Mouse (Mus musculus) intestine, embryonic 16.5 days (tissue): ENCODE measurements at regions not wholly inside any gene's neighbourhood (a gene's known extent, or its start where the extent isn't known, plus 50 kb on each side); places are given as distances from the start of the nearest gene placed in this dataset.

Source experiments
- ATAC-seq: fragments of 200-750 bp; cut with Nextera tagmentation; 2 replicates; pipeline ENCODE4 v1.8.0; 2017; ENCODE audit warnings: moderate TSS enrichment, moderate library complexity
- H3K27ac ChIP-seq: fragments of 300-500 bp; sonication (generic); 2 replicates; pipeline ENCODE4 v1.5.1; 2014; ENCODE audit warnings: mild to moderate bottlenecking, low read length
- H3K27me3 ChIP-seq: fragments of 300-500 bp; sonication (generic); replicated peaks from 2 replicates; pipeline ENCODE4 v1.6.1; 2014; ENCODE audit warnings: low read length, control low read depth, mixed read lengths; ENCODE audit not compliant: control insufficient read depth, insufficient read depth
- H3K36me3 ChIP-seq: fragments of 300-500 bp; sonication (generic); 2 replicates; pipeline ENCODE4 v1.6.1; 2014; ENCODE audit warnings: low read length, control low read depth; ENCODE audit not compliant: control insufficient read depth, insufficient read depth
- H3K4me1 ChIP-seq: fragments of 300-500 bp; sonication (generic); 2 replicates; pipeline ENCODE4 v1.6.1; 2014; ENCODE audit warnings: low read length, control low read depth, mixed read lengths; ENCODE audit not compliant: control insufficient read depth, insufficient read depth
- H3K4me2 ChIP-seq: fragments of 300-500 bp; sonication (generic); 2 replicates; pipeline ENCODE4 v1.6.1; 2014; ENCODE audit warnings: low read depth, low read length, control low read depth
- H3K4me3 ChIP-seq: fragments of 300-500 bp; sonication (generic); 2 replicates; pipeline ENCODE4 v1.5.1; 2014; ENCODE audit warnings: mild to moderate bottlenecking, low read length
- H3K9ac ChIP-seq: fragments of 300-500 bp; sonication (generic); 2 replicates; pipeline ENCODE4 v1.6.1; 2014; ENCODE audit warnings: low read depth, low read length
- H3K9me3 ChIP-seq: fragments of 300-500 bp; sonication (generic); 2 replicates; pipeline ENCODE4 v1.6.1; 2016; ENCODE audit warnings: low read length, control low read depth; ENCODE audit not compliant: control insufficient read depth
- WGBS: fragments of 180-500 bp; shearing (Covaris S2); extraction: QIAGEN DNeasy Blood & Tissue Kit; methylation state at CpG from one replicate; pipeline ENCODE4 v1.1.7; 2014; 5-methylcytosine and 5-hydroxymethylcytosine counted together

- H3K4me2 ChIP-seq: no peak overlapping the region
- no peaks in the 10 kb centered on the region for H3K36me3 ChIP-seq
- H3K4me3 ChIP-seq: no peak overlapping the region
- no peaks in the 10 kb centered on the region for H3K4me1 ChIP-seq
- WGBS: 77% methylated on average over 3 of the region's 3 CpGs
- H3K9me3 ChIP-seq: peaks cover 5% of the 10 kb centered on the region; the same call in 1 of the 2 replicates
- ATAC-seq: no peak
- H3K27me3 ChIP-seq: no peaks in the 10 kb centered on the region
- no peak overlapping the region for H3K9ac ChIP-seq
- no peak overlapping the region for H3K27ac ChIP-seq
Measured at GRCm38 (mm10) chr9:116361092-116361491, 185.9 kb upstream of the Tgfbr2 start.

- WGBS: 66% methylated on average over 7 of the region's 7 CpGs
- ATAC-seq: no peak
Measured at GRCm38 (mm10) chr9:116354056-116354732, 179.0 kb upstream of the Tgfbr2 start.

GRCm38 (mm10) chr9:116352801-116353494 is 177.8 kb upstream of the Tgfbr2 start:
- Histone ChIP-seq H3K27ac (no peak overlapping the region), H3K9ac (no peak overlapping the region), H3K4me3 (no peak overlapping the region), H3K36me3 (no peaks in the 10 kb centered on the region), H3K9me3 (no peaks in the 10 kb centered on the region), H3K4me2 (no peak overlapping the region), H3K4me1 (peaks cover 10% of the 10 kb centered on the region; the same call in 1 of the 2 replicates), H3K27me3 (no peaks in the 10 kb centered on the region)
- WGBS: 77% methylated on average over 4 of the region's 4 CpGs
- no peak for ATAC-seq

More at GRCm38 (mm10) chr9:116354056-116354732, 179.0 kb upstream of the Tgfbr2 start:
- H3K9ac ChIP-seq: no peak overlapping the region
- H3K9me3 ChIP-seq: no peaks in the 10 kb centered on the region
- H3K36me3 ChIP-seq: no peaks in the 10 kb centered on the region
- H3K4me1 ChIP-seq: peaks cover 10% of the 10 kb centered on the region; the same call in 1 of the 2 replicates
- no peaks in the 10 kb centered on the region for H3K27me3 ChIP-seq
- no peak overlapping the region for H3K27ac ChIP-seq
- no peak overlapping the region for H3K4me2 ChIP-seq
- no peak overlapping the region for H3K4me3 ChIP-seq

- Histone ChIP-seq H3K27me3 (no peaks in the 10 kb centered on the region), H3K4me1 (peaks cover 10% of the 10 kb centered on the region; the same call in 1 of the 2 replicates), H3K27ac (peak overlapping the region; percentile 2; the same call in 1 of the 2 replicates), H3K4me3 (no peak overlapping the region), H3K9ac (no peak overlapping the region), H3K9me3 (no peaks in the 10 kb centered on the region), H3K36me3 (no peaks in the 10 kb centered on the region), H3K4me2 (no peak overlapping the region)
- WGBS: 49% methylated on average over 10 of the region's 10 CpGs
- ATAC-seq: no peak; the same call in 1 of the 2 replicates
Measured at GRCm38 (mm10) chr9:116350804-116351547, 175.8 kb upstream of the Tgfbr2 start.

- WGBS: 85% methylated on average over 8 of the region's 8 CpGs
- Histone ChIP-seq H3K27me3 (no peaks in the 10 kb centered on the region), H3K4me3 (no peak overlapping the region), H3K4me2 (no peak overlapping the region), H3K36me3 (no peaks in the 10 kb centered on the region), H3K9me3 (no peaks in the 10 kb centered on the region), H3K9ac (no peak overlapping the region), H3K27ac (no peak overlapping the region), H3K4me1 (peaks cover 10% of the 10 kb centered on the region; the same call in 1 of the 2 replicates)
- ATAC-seq: no peak
Measured at GRCm38 (mm10) chr9:116347021-116347420, 171.9 kb upstream of the Tgfbr2 start.

- no peaks in the 10 kb centered on the region for H3K36me3 ChIP-seq
- H3K9me3 ChIP-seq: no peaks in the 10 kb centered on the region
- no peak overlapping the region for H3K4me2 ChIP-seq
- peaks cover 8% of the 10 kb centered on the region; the same call in 1 of the 2 replicates for H3K4me1 ChIP-seq
- H3K27ac ChIP-seq: no peak overlapping the region
- ATAC-seq: no peak
- no peak overlapping the region for H3K4me3 ChIP-seq
- 84% methylated on average over 7 of the region's 7 CpGs for WGBS
- no peaks in the 10 kb centered on the region for H3K27me3 ChIP-seq
- H3K9ac ChIP-seq: no peak overlapping the region
Measured at GRCm38 (mm10) chr9:116346495-116346894, 171.3 kb upstream of the Tgfbr2 start.

GRCm38 (mm10) chr9:116343086-116343481 is 167.9 kb upstream of the Tgfbr2 start:
- ATAC-seq: no peak
- no peak overlapping the region for H3K4me3 ChIP-seq
- H3K36me3 ChIP-seq: no peaks in the 10 kb centered on the region
- H3K9me3 ChIP-seq: no peaks in the 10 kb centered on the region
- H3K9ac ChIP-seq: no peak overlapping the region
- H3K4me2 ChIP-seq: no peak overlapping the region
- no peaks in the 10 kb centered on the region for H3K27me3 ChIP-seq
- 78% methylated on average over 3 of the region's 3 CpGs for WGBS
- H3K27ac ChIP-seq: no peak overlapping the region
- no peaks in the 10 kb centered on the region for H3K4me1 ChIP-seq

GRCm38 (mm10) chr9:116342446-116343085 is 167.4 kb upstream of the Tgfbr2 start:
- 56% methylated on average over 8 of the region's 8 CpGs for WGBS
- H3K4me3 ChIP-seq: no peak overlapping the region
- no peak for ATAC-seq
- no peak overlapping the region for H3K4me2 ChIP-seq
- no peaks in the 10 kb centered on the region for H3K9me3 ChIP-seq
- H3K4me1 ChIP-seq: no peaks in the 10 kb centered on the region
- no peaks in the 10 kb centered on the region for H3K36me3 ChIP-seq
- H3K27ac ChIP-seq: no peak overlapping the region
- no peaks in the 10 kb centered on the region for H3K27me3 ChIP-seq
- no peak overlapping the region for H3K9ac ChIP-seq

- Histone ChIP-seq H3K36me3 (no peaks in the 10 kb centered on the region), H3K4me1 (no peaks in the 10 kb centered on the region), H3K9me3 (no peaks in the 10 kb centered on the region), H3K4me2 (no peak overlapping the region), H3K27ac (no peak overlapping the region), H3K27me3 (no peaks in the 10 kb centered on the region), H3K9ac (no peak overlapping the region), H3K4me3 (no peak overlapping the region)
- no peak for ATAC-seq
- WGBS: 73% methylated on average over 4 of the region's 4 CpGs
Measured at GRCm38 (mm10) chr9:116342009-116342408, 166.8 kb upstream of the Tgfbr2 start.
